Mouse (Mus musculus) CD4-positive, CD25-positive, alpha-beta regulatory T cell, adult 2 months (primary cell): Measurements from ENCODE around the gene 5330417H12Rik.
A peak's percentile ranks its signal among the peaks of the same experiment; 100 is the strongest.

Experiments
- DNase-seq: peaks from one replicate; pipeline ENCODE4 v3.0.0-alpha.2; 2012; ENCODE audit warnings: low read depth, low spot score

Gene 5330417H12Rik

DNA sequence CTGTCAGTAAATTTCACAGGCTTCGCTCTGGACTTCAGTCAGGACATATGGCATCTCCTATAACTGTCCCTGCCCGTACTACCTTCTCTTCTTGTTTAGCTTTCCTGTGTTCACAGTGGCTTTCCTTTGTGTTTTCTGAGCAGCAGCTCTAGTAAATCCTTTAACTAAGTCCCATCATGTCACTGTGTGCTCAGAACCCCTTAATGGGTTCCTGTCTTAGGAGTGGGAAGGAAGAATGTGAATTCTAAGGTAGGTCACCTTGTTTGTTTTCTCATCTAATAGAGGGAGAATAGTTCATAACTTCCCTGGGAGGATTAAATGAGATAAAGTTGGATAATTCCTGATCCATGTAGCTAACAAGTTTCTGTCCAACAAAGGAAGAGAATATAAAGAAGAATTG is at the start of gene 5330417H12Rik:
TSS of gene 5330417H12Rik (minus strand) at position 101 of the 400 bp plus-strand sequence.
- no peak for DNase-seq

DNA sequence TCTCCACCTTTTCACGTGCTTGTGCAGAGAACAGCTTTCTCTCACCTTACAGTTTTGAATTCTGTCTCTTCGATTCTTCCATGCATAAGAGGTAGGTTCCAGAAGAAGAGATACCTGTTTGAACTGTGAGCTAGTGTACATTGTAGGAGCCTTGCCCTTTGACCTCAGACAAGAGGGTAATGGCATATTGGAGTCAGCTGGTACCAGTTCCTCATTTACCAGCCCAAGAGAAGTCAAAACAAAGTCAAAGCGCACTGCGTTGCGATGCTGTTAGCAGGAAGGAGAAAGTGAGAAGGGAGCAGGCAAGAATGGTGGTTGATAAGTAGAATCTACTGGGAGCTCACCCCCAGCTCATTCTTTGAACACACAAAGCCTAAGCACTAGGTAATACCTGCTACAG is 43.6 kb upstream of the 5330417H12Rik start:
- DNase-seq: no peak

DNA sequence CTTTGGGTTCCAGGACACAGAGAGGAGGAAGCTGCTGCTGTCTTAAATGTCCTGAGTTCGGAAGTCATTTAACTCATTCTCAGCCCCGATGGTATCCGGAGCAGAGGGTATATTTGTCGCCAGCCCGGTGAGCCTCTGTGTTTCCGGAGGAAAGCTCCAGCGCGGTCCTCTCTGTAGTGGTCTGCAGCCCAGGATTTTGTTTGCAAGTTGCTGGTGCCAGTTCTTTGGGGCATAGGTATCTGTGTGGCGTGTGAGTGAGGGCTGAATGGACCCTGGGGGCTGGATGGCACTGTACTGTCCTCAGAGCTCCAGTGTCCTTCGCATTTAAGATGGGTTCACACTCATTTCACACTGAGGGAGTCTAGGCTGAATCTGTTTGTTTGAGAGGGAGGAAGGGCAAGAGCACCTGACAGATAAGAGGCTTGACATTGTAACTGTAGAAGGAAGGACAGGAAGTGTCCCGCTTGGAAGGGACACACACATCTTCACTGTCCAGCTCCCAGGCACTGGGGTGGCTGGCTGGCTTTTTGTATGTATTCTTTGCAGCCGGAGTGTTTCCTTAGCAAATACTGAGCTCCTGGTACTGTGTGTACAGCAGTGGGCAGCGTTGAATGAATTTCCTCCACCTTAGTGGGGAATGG is 41.4 kb upstream of the 5330417H12Rik start:
- DNase-seq: peak; percentile 19

DNA sequence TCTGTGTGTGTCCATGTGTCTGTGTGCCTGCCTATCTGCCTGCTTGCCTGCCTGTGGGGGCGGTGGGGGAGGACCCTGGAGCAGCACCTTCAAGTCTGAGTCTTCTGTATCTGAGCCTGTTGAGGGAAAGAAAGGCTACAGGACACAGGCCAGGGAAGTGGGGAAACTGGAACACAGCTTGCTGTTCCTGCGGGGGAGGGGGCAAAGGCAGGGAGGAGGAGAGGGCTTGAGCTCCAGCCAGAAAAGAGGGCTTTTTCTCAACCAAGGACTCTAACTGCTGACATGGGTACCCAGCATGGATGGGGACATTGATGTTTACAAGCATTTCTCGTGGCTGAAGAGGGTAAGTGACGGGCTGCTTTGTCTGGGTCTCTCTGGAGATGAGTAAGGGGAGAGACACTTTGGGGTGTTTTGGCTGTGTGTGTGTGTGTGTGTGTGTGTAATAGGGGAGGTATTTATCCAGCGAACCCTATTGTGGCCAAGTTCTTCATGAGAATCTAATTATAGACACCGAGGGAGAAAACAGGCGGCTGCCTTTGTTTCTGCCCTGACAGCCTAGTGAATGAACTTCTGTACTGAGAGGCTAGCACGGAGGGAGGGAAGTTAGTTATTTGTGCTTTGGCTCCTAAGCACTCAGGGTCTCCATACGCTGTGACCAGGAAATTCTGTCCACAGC is 40.8 kb upstream of the 5330417H12Rik start:
- DNase-seq: no peak

DNA sequence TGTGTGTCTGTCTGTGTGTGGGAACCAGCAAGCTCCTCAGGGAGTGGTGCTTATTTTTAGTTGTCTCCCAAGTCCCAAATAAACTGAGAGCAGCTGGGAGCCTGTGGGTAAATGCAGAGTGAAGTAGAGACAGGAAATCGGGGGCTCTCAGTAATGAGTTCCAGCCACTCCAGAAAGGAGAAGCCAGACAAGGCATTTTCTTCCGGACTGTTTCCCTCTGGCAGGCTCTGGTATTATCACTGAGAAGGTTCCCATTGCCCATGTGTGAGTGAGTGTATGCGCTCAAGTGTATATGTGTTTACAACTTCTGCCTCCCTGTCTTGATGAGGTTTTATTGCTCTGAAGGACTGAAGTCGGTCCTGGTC is 40.2 kb upstream of the 5330417H12Rik start:
- no peak for DNase-seq

DNA sequence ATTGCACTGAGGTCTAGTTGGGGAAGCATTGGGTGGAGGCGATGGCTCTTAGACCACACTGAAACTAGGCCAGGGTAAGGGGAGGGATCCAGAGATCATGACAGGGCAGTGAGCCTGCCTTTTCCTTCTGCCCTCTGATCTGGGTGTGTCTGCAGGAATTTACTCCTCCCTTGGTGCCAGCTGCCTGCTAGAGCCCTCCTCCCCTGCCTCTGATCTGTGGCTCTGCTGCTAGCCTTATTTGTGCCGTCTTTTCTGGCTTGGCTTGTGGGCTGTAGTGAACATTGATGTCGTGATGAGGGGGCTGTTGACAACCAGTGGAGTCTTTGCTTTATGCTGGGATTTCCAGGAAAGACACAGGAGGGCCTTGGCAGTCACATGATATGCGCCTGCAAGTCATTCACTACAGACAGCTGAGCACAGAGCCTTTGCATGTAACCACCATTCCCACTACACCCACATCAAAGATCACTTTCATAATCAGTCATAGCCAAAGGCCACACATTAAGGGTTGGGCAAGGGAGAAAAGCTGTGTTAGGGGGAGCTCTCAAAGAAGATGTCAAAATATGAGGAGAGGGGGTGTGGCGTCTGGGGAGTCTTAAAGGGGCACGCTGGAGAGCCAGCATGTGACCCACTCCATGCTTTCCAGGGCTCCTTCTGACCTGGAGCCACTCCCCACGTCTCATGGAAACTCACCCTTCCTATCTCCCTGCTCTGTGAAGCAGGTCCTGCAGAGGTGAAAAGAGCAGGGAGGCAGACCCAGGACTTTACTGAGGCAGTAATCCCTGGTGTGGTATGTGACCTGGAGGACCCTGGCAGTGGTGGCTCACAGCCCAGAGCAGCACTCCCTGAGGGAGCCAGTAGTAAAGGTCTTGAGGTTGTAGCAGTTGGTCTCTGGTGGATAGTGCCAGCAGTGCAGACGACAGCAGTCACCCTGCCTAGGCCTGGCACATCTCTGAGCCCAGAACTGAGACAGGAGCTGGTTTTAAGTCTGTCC is 39.4 kb upstream of the 5330417H12Rik start:
- DNase-seq: peak; percentile 64

DNA sequence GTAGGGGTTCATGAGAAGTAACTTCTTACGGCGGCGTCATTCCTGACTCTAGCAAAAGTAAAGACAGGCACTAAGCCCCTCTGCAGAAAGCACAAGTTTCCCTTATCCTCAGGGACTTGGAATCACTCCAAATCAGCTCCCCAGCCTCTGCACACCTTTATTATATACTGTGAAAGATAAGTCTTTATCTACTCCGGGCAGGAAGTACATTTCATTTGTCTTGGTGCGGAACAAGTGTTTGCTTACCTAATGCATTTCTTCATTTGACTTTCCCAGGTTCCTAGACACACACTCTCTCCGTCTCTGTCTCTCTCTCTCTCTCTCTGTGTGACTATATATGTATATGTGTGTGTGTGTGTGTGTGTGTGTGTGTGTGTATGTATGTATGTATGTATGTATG is 38.7 kb upstream of the 5330417H12Rik start:
- DNase-seq: no peak

DNA sequence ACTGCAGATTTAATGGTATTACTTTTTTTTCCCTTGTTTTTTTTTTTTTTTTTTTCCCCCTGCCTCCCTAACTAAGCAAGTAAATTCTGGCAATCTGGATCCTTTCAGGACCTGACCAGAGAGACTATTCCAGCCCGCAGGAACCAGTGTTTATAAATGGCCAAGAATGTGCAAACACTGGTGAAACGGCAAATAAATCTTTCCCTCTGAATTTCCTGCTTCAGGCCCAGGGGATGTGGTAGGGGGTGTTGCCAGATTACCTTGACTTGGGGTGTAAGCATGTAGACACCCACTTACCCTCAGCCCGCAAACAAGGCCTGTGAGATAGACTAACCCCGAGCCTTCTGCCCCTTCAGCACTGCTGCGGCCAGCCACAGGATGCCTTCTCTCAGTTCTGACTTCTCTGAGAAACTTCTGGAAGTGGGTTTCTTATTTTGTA is 36.9 kb upstream of the 5330417H12Rik start:
- no peak for DNase-seq

DNA sequence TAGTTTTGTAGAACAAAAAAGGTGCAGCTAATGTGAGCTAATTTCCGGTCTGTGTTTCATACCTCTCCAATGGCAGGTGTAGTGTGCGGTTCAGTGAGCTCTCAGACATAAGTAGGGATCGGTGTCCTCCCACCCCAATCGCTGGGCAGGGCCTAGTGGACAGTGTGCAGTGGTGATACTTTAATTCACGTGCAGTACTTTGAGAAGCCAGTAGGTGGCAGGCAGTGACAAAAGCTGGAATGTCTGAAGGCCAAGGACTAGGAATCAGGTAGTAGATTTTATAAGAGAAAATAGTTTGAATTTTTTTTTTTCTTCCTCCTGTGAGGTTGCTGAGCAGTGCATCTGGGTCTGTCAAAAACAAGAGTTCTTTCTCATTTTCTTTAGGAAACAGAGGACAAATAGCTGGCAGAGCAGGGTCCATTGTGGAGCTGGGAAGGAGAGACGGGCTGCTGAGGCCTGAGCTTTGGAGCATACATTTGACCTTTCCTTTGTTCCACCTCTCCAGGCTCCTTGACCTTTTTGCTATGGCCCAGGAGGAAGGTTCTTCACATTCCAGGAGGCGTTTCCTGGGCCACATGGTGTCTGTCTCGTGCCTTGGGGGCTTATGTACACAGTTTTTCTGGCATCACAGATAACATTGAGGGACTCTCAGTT is 36.4 kb upstream of the 5330417H12Rik start:
- DNase-seq: peak; percentile 78

DNA sequence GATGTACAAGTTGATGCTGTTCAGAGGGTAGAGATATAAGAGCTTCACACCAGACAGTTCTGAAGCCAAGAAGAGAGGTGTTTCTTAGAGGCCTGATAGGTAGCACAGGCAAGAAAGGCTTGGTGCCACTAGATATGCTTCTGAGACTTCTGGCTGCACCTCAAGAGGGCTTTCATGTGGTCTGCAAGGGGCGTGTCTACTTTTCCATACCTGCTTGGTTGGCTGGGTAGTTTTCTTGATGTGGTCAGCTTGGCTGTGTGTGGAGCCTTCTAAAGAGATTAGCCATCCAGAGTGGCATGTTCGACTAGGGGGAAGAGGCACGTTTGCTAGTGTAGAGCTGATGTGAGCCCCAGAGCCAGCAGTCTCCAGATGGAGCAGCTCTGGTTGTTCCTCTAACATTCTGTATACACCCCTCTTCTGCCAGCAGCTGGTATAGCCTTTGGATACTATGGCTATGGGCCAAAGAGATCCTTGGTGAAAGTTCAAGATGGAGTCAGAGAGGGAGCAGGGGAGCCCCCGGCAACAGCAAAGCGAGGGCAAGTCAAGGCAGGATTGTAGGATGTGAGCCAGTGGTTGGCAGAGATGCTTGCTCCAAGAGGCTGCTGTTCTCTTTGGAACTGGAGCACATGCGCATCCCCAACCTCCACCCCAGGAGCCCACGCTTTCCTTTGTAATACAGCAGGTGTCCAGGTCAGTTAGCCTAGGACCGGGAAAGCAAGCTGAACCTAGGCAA is 34.4 kb upstream of the 5330417H12Rik start:
- peak; percentile 55 for DNase-seq

DNA sequence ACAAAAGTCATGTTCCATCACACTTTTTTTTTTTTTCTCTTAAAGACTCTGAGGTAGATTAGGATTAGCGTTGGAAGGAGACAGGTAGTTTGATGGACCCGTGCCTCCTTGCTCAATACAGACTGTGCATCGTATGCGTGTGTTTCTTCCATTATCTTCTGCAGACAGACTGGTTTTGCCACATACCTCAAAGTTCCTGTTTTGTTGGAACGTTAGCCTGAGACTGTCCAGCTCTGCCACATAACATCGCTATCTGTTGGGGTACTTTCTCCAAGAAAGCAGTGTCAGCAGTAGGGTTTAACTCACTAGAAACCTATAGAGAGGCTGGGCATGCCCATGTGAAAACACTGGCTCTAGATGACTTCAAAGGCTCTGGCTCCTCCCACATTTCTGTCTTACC is 31.5 kb upstream of the 5330417H12Rik start:
- DNase-seq: no peak

DNA sequence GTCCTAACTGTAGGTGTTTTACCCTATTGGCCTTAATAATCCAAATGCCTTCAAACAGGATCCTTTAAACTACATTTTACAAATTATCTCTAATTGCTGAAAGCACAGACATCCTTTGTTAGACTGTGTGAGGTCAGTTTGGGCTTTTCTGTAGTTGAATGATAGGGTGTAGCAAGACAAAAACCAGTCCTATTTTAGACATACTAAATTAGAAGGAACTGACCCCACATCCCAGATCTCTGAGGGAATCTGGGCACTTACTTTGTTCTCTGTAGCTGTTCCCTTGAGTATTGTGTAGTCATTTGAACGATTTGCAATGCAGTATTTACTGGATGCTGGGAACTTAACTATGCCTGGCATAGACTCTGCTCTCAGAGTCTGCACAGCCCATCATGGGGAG is 26.9 kb upstream of the 5330417H12Rik start:
- no peak for DNase-seq

DNA sequence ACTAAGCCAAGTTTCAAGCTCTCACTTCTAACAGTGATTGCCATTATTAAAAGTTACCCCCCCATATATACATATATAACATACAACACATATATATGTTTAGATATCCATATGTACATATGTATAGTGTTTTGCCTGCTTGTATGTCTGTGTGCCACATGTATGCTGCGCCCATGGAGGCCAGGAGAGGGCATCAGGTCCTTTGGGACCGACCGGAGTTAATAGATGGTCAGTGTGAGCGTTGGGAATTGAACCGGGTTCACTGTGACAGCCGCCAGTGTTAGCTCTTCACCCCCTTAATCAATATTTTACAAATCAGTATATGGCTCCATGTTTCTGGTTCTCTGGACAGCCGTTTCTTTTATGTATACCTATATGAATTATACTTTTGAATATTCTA is 25.0 kb upstream of the 5330417H12Rik start:
- no peak for DNase-seq

DNA sequence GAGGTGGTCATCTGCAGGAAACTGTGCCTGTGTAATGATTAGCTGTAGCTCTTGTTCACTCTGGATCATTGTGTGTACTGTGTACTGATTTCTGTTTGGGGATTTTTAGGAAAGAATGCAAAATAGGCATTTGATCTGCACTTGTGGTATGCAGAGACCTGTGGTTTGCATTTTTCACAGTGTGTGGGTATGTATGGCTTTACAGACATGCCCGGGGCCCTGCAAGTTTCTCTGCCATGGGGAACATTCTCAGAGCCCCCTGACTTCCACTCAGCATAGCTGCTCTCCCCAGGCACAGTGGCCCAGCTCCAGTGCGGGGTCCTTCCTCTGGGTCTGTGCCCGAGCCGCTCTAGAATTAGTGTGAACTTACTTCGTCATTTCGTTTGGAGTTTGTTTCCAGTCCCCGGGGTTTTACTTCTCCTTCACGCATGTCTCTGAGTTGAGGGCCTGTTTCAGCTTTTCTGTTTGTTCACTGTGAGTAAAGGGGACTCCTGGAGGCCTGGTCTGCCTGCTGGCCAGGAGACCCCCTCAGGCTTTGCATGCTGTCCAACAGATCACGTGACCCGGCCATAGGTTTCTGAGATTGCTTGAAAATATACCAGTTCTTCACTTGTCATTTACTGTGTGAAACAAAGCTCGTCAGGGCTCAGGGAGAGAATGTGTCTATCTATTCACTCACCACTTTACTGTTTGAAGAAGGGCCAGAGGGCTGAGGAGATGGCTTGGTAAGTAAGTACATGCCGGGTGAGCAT is 24.2 kb upstream of the 5330417H12Rik start:
- no peak for DNase-seq

DNA sequence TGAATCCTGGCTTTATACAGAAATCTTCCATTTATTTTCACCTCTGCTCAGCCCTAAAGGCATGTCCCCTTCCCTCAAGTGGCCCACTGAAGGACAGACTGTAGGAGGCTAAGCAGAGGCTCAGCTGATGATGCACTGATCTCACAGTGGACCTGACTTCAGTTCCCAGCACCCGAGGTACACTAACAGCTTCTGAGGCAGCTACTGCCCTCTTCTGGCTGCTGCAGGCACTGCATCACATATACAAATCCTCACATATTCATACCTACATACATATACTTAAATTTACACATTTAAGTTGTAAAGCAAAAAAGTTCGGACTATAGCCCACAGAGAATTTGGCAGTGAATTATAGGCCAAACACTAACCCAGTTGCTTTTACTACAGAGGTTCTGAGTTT is 20.0 kb upstream of the 5330417H12Rik start:
- DNase-seq: no peak

DNA sequence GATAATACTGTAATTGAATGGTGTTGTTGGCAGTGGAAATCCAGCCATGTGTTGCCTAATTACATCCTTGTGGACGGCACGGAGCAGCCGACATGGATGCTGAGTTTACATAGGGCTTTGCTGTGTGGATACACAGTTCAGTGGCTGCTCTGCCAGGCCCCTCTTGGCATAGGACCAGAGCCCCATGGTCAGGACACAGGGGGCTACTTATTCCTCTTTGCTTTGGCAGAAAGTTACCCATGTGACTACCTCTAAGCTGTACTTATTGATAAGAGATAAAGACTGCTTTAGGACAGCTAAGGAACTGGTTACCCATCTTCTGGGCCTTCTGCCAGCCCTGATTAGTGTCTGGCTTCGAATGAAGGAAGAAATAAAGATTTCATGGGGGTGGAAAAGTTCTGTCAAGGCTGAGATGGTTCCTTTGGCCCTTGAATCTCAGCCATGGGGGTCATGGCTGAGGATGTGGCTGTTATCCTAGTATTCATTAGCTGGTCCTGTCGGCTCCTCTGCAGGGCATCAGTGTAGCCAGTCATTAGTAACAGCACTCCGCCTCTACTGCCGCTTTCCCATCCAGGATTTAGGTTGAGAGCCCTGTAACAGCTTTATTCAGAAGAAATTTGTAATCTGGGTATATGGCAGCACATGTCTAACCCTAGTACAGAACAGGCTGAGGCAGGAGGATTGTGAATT is 17.8 kb upstream of the 5330417H12Rik start:
- DNase-seq: no peak

DNA sequence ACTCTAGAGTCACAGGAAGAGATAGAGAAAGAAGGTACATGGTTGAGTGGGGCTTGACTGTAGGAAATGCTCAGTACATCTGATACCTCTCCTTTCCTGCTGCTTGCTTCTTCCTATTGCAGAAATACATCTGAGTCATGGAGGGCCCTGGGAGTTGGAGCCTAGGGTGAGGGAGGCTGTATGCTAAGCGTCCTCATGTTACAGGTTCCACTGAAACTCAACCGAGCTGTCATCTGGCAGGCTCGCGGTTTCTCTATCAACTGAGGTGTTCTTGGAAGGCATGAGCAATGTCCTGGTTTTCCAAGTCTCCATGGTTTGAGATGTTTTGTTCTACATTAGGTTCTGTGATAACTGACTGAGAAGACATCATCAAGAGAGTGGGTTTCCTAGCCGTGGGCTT is 13.1 kb upstream of the 5330417H12Rik start:
- no peak for DNase-seq

DNA sequence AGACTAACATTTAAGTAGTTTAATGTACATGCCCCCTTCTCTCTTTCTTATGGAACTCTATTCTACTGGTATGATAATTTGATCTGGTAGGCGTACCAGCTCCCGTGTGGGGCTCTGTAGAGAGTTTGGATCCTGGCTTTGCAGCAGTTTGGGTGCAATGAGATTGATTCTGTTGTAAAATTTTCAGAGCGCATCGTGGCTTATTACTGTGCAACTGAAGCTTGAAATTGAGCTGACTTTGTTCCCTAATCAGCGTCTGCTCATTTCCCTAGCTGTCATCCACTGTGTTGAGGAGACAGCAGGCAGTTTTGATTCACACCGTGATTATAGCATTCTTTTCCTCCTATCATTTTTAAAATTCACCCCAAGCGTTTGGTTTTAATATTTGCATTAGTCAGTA is 12.4 kb upstream of the 5330417H12Rik start:
- DNase-seq: no peak

DNA sequence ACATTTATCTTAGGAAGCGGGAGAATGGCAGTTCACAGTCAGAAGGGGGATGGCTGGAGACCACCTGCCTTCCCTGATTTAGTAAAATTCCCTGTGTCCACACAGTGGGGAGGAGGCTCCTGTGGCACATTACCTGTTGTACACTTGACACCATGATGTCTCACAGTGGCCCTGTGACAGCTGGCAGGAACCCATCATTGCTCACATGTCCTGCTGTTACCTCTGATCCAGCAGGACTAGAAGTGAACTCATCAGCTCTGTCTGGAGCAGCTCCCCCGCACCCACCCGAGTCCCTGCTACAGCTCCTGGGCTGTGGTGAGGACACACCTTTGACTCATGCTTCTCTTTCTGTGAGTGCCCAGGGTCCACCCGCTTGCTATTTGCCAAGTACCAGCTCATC is 8.2 kb upstream of the 5330417H12Rik start:
- DNase-seq: no peak

DNA sequence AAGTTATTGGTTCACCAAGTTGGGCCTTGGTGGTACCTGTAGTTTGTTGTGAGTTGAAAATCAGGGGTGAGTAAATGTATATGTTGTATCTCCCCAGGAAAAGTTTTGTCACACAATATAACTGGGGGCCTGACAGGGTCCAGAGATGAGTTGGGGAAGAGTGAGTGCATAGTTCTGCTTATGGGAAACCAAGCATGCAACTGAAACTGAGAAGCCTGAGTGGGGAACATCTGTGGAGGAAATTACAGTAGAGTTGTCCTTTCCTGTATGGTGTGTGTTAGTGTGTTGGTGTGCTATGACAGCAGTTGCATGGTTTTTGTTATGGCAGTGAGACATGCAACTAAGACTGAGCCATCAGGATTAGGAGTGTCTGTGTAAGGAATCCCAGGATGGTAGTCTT is 3.4 kb upstream of the 5330417H12Rik start:
- no peak for DNase-seq
